Mouse (Mus musculus) cerebellum, adult 9-10 months (tissue): ENCODE results near the gene Mmp8.

Source experiments
- DNase-seq: peaks from one replicate; pipeline ENCODE4 v3.0.0; 2022

Gene Mmp8

DNA sequence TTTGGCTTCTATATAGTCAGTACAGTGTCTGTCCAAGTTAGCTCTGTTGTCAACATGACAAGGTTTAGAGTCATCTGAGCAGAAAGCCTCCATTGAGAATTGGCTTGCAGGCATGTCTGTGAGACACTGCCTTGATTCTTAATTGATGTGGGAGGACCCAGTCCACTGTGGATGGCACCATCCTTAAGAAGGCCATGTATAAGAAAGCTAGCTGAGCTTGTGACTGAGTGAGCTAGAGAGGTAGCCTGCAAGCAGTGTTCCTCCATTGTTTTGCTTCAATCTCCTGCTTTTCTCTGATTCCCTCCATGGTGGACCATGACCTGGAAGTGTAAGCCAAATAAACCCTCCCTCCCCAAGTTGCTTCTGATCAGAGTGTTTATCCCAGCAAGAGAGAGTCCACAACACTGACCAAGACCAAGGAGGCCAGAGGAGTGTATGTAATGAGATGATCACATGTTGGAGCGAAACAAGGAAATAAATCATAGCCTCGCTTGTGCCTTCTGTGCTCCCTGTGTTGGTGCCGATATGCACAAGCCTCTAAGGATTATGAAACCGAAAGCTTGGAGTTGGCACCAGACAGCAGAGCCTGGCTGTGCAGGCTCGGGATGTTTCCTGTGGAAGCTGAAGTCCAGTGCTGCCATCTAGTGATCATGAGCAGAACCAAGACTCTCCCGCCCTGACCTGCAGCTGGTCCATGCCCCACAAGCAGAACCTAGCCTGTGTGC, 36.7 kb downstream of the Mmp8 start:
- peak; percentile 84 for DNase-seq

DNA sequence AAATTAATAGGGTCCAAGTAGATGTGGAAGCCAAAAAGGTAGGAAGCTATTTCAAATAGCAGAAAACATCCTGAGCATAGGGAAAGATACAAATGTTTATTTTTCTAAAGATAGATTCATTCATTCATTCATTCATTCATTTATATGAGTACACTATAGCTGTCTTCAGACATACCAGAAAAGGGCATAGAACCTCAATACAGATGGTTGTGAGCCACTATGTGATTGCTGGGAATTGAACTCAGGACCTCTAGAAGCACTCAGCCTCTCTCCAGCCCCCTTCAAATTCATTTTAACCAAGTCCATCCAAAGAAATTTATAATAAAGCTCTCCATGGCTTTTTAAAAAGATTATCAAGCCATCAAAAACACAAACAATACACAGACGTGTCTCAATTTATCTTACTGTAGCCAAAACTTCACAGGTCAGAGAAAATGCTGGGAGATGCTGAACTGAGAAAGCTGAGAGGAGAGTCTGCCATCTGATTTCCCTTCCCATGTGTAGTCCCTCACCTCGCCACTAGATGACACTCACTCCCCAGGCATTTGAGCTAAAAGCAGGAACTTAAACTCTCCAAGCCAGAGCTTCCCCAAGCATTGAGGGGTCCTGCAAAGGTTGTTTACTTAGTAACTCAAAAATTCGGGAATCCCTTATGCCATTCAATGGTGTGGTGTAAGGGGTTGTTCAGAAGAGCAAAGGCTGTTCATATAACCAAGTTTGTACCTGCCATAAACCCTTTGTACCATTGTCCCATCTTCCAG, 44.9 kb downstream of the Mmp8 start:
- DNase-seq = peak; percentile 60

DNA sequence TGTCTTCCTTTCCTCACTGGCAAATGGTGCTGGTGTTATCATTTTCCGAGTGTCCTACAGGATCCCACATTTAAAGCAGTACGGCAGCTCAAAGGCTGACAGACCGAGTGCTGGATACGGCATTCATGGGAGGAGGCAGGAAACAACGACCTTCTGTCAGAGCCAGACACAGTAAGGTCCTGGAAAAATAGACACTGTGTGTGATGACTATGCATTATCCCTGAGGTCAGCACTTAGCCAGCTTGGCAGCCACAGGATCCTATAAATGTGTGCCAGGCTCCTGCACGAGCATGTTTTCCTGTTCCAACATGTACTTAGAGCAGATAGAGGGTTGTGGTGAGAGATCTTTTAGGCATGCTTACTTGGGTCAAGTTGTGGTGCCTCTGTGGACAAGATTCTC, 45.7 kb downstream of the Mmp8 start:
- no peak for DNase-seq

DNA sequence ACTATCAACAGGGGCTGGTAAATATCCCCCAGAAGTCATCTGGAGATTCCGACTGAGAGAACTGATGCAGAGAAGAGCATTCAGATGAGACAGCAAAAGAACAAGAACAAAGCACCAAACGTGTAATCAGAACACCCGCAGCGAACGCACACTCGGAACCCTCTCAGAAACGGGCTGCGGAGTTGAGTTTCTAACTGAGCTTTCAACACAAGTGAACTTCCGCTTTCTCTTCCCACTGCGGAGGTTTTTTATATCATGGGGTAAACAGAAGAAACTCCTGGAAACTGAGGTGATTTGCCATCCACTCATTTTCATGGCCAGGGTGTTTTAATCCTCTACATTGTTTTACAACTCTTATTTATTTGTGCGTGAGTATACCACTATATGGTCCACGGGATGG, 47.4 kb downstream of the Mmp8 start:
- no peak for DNase-seq
